Mouse (Mus musculus): ENCODE data around the gene Nudt7. TPM values are rescaled to one million over a fixed set of nuclear protein-coding genes. Genes with fewer than 3 reads are reported as not detected.
A peak's percentile ranks its signal among the peaks of the same experiment; 100 is the strongest.

Gene Nudt7
- total RNA-seq, 2 experiments from 2014 or later = 1.0 to 1.8 TPM

DNA sequence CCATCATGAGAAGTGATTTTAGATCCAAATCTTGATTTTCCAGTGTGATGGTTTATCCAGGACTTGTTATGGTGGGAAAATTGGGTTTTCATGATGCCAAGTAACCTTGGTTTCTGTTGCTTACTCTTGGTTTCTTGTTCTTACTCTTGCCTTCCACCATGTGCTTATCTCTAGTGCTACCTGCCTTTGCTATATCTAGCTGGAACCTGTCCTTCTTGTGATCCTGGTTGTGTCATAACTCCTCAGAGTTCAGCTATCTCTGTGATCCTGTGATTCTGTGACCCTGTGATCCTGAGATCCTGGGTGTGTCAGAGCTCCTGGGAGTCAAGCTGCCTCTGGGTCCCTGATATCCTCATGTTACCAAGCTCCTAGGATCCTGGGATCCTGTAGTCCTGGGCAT is 8.8 kb downstream of the Nudt7 start:
- intact Hi-C loops (cut with DNase I) = no loop called here
- no peak for DNase-seq

GRCm38 (mm10) chr8:114143645-114144290 is 10.4 kb downstream of the Nudt7 start:
- no peak for DNase-seq
- intact Hi-C loops (cut with DNase I) = no loop called here

- intact Hi-C loops (cut with DNase I) = no loop called here
- DNase-seq = no peak
These were observed 20.1 kb downstream of the Nudt7 start for GRCm38 (mm10) chr8:114153311-114154045.

DNA sequence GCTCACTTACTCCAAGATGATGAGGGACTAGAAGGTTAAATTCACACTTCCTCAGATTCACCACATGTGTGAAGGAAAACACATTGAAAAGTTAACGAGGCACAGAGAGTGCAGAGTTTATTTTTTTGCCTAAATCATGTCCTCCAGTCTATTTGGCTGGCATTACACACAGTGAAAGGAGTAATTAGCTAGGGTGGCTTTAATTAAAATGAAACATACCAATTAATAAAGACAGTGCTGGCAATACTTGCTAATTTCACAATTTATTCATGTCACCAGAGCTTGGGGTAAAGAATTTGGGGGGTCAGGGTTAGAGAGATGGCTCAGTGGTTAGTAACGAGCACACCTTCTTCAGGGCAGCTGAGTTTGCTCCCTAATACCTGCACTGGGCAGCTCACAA is 25.2 kb downstream of the Nudt7 start:
- intact Hi-C loops (cut with DNase I) = no loop called here

GRCm38 (mm10) chr8:114159666-114160065 is 26.3 kb downstream of the Nudt7 start:
- intact Hi-C loops (cut with DNase I) = no loop called here
- DNase-seq = no peak

More for the DNA sequence above, 25.2 kb downstream of the Nudt7 start:
- DNase-seq = no peak

GRCm38 (mm10) chr8:114163871-114164270 is 30.5 kb downstream of the Nudt7 start:
- intact Hi-C loops (cut with DNase I) = no loop called here
- peak; percentile 47 for DNase-seq

DNA sequence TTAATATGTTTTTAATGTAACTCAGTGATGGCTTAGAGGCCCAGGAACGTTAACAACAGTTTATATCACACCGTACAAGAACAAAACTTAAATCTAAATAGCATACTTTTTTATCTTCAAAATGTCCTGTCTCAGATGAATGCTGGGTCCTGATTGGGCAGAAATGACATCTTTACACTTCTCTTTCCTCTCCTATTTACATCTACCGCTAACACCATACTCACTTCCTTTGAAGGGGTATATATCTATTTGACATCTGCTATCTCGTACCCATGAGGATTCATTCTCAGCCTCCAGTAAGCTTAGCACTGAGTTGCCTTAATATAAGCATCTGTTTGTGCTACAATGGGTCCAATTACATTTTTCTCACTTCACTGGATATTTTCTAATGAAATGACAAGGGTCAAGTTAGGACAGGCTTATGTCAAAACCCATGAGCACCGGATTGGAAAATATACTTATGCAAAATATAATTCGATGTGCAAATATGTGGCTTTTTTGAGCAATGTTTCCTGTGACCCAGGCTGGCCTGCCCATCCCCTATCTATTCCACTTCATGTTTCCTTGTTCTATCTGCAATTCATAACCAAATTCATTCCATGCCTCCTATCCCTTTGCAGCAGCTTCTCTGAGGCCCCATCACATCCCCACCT is 31.2 kb downstream of the Nudt7 start:
- DNase-seq = no peak
- intact Hi-C loops (cut with DNase I) = no loop called here

DNA sequence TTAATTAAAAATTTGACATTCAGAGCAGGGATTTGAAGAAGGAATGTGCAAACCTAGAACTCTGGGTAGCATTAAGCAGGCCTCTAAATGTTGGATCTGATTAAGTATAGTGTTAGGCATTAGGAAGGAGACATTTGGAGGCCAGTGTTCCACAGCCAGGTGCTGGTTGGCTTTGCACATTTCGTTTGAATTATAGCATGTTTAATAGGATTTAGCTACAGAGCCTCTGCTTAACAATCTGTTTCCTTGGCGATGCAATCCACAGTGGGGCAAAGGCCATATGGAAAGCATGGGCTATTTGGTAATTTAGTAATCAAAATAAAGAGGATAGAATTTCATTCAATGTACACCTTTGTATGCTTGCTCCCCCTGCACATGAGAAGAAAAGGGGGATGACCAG is 32.4 kb downstream of the Nudt7 start:
- DNase-seq = no peak
- intact Hi-C loops (cut with DNase I) = no loop called here

DNA sequence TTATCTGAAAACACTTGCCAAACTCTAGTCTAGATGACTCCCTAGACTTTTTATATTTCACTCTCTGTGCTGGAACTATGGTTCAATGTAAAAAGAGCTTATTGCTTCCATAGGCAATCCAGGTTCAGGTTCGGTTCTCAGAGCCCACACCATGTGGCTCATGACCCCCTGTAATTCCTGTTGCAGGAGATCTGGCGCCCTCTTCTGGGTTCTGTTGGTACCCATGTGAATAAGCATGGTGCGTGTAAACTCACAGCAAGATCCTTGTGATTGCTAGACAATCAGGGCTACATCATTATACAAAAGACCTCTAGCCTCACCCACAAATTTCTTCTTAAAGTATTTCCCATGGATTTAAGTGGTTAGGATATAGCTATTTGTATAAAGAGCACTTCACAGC is 43.4 kb downstream of the Nudt7 start:
- intact Hi-C loops (cut with DNase I) = no loop called here
- peak; percentile 13 for DNase-seq

GRCm38 (mm10) chr8:114193334-114193733 is 60.0 kb downstream of the Nudt7 start:
- intact Hi-C loops (cut with DNase I) = no loop called here

GRCm38 (mm10) chr8:114198990-114199389 is 65.6 kb downstream of the Nudt7 start:
- DNase-seq = no peak
- intact Hi-C loops (cut with DNase I) = no loop called here

More at GRCm38 (mm10) chr8:114193334-114193733, 60.0 kb downstream of the Nudt7 start:
- no peak for DNase-seq

Other genes with a start within 250 kb of the Nudt7 start
- 10 to 100 TPM; 54.7 to 71.8 TPM for gene Vat1l, start 72.1 kb downstream of the Nudt7 start, total RNA-seq (2021)

All from left cerebral cortex, postnatal 4 days (tissue).